Mouse (Mus musculus) embryonic facial prominence, embryonic 12.5 days (tissue): ENCODE data around the gene Rcan2. TPM values are rescaled to one million over a fixed set of nuclear protein-coding genes. Genes with fewer than 3 reads are reported as not detected.

Source experiments
- ATAC-seq: fragments of 200-750 bp; cut with Nextera tagmentation; 2 replicates; pipeline ENCODE4 v1.8.0; 2017; ENCODE audit not compliant: insufficient number of reproducible peaks, insufficient read depth, low FRiP score, low TSS enrichment
- H3K27ac ChIP-seq: fragments of 300-500 bp; sonication (generic); 2 replicates; pipeline ENCODE4 v1.5.1; 2016; ENCODE audit warnings: mild to moderate bottlenecking
- H3K27me3 ChIP-seq: fragments of 300-500 bp; sonication (generic); 2 replicates; pipeline ENCODE4 v1.6.1; 2016; ENCODE audit warnings: mild to moderate bottlenecking, moderate library complexity
- H3K36me3 ChIP-seq: fragments of 300-500 bp; sonication (generic); 2 replicates; pipeline ENCODE4 v1.6.1; 2016; ENCODE audit warnings: mild to moderate bottlenecking
- H3K4me1 ChIP-seq: fragments of 300-500 bp; sonication (generic); 2 replicates; pipeline ENCODE4 v1.6.1; 2016
- H3K4me2 ChIP-seq: fragments of 300-500 bp; sonication (generic); replicated peaks from 2 replicates; pipeline ENCODE4 v1.6.1; 2016; ENCODE audit warnings: mild to moderate bottlenecking, moderate library complexity
- H3K4me3 ChIP-seq: fragments of 300-500 bp; sonication (generic); 2 replicates; pipeline ENCODE4 v1.5.1; 2016; ENCODE audit warnings: mild to moderate bottlenecking
- H3K9ac ChIP-seq: fragments of 300-500 bp; sonication (generic); 2 replicates; pipeline ENCODE4 v1.6.1; 2016; ENCODE audit warnings: mild to moderate bottlenecking, moderate library complexity
- H3K9me3 ChIP-seq: fragments of 300-500 bp; sonication (generic); 2 replicates; pipeline ENCODE4 v1.6.1; 2016; ENCODE audit warnings: mild to moderate bottlenecking, moderate library complexity
- WGBS: fragments of 180-500 bp; shearing (Covaris S2); methylation state at CpG from one replicate; pipeline ENCODE4 v1.1.7; 2016; 5-methylcytosine and 5-hydroxymethylcytosine counted together
- polyA plus RNA-seq: library from polyadenylated mRNA; unstranded; fragments of >200 nt; fragmentation: Nextera tagmentation; extraction: Ambion mirVana; gene quantifications from 2 replicates; pipeline ENCODE4 v1.2.1, GENCODE M21; 2016

Rcan2 gene
- polyA plus RNA-seq, 1 experiment from 2014 or later, result 4.1 TPM

DNA sequence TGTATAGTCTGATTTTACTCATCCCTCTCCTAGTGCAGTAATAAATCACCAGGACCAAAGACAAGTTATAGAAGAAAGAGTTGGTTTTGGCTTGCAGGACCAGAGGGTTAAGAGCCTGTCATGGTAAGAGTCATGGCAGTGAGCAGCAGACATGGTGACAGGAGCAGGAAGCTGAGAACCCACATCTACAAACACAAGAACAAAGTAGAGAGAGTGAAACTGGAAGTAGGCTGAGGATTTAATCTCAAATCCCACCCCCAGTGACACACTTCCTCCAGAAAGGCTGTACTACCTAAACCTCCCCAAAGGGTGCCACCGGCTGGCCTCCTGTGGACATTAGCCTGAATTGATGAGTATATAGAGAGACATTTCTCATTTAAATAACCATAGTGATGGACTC, 259.6 kb downstream of the Rcan2 start:
- Histone ChIP-seq H3K4me1 (no peaks in the 10 kb centered on the region), H3K9me3 (no peaks in the 10 kb centered on the region), H3K36me3 (no peaks in the 10 kb centered on the region), H3K9ac (no peak overlapping the region), H3K27me3 (no peaks in the 10 kb centered on the region), H3K4me3 (no peak overlapping the region), H3K4me2 (no peak overlapping the region), H3K27ac (no peak overlapping the region)
- WGBS, result 79% methylated on average over 1 of the region's 1 CpGs
- no peak for ATAC-seq

DNA sequence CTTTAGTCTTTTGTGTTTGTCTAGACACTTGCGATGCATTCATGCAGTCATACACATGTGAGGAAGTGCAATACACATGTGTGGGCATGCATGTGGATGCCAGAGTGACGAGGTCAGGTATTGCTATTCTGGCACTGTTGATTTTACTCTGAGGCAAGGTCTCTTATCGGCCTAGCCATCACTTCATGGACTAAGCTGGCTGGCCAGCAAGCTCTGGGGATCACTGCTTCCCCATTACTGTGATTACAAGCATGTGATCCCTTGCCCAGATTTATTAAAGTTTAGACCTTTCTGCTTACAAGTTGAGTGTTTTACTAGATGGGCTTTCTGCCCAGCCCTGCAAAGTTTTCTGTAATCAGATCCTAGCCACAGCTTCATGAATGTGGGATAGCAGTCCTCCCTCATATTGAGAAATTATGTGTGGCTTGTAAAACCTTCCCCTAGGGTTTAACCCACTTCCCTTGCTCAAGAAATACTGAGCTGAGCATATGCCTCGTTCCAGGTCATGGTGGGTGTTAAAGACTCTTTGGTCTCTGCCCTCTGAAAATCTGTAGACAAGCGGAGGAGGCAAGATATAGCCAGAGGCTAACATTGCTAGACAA, 260.2 kb downstream of the Rcan2 start:
- H3K4me1 ChIP-seq, result no peaks in the 10 kb centered on the region
- no peaks in the 10 kb centered on the region for H3K27me3 ChIP-seq
- no peak overlapping the region for H3K4me2 ChIP-seq
- H3K9me3 ChIP-seq, result no peaks in the 10 kb centered on the region
- H3K36me3 ChIP-seq, result no peaks in the 10 kb centered on the region
- H3K9ac ChIP-seq, result no peak overlapping the region
- 61% methylated on average over 5 of the region's 5 CpGs for WGBS
- no peak for ATAC-seq
- no peak overlapping the region for H3K4me3 ChIP-seq
- H3K27ac ChIP-seq, result no peak overlapping the region

DNA sequence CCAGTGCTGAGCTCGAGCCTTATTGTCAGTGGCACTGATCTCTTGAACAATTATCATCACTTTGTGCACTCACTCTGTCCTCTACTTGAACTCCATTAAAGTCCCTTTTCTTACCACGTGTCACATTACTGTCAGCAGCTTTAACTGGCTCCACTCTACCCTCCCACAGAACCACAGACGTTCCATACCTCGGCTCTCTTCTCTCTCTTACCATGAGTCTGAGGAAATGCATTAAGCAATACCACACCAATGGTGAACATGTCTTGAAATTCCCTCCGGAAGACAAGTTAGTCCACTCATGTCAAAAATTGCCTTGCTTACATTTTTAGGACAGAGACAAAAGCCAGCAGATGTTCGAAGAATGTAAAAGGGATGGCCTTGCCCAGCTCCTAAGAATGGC, 267.7 kb downstream of the Rcan2 start:
- Histone ChIP-seq H3K9me3 (no peaks in the 10 kb centered on the region), H3K4me1 (no peaks in the 10 kb centered on the region), H3K4me3 (no peak overlapping the region), H3K4me2 (no peak overlapping the region), H3K36me3 (no peaks in the 10 kb centered on the region), H3K27me3 (no peaks in the 10 kb centered on the region), H3K27ac (no peak overlapping the region), H3K9ac (no peak overlapping the region)
- WGBS, result 68% methylated on average over 6 of the region's 6 CpGs
- ATAC-seq, result no peak

DNA sequence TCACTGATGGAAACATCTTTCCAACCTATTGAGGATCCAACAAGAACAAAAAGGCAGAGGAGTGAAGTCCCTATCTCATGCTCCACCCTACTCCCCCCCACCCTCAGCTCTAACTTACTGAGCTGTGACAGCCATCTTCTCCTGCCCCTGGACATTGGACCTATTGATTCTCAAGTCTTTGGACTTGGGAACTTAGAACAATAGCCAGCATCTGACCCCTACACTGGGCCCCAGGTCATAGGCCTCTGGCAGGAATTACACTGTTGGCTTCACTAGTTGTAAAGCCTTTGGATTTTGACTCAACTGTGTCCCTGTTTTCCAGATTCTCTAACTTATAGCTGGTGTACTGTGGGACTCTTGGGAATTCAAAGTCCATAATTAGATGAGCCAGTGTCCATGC, 270.5 kb downstream of the Rcan2 start:
- H3K9ac ChIP-seq, result no peak overlapping the region
- ATAC-seq, result no peak
- no peak overlapping the region for H3K4me3 ChIP-seq
- no peaks in the 10 kb centered on the region for H3K27me3 ChIP-seq
- H3K9me3 ChIP-seq, result no peaks in the 10 kb centered on the region
- H3K4me2 ChIP-seq, result no peak overlapping the region
- no peak overlapping the region for H3K27ac ChIP-seq
- H3K36me3 ChIP-seq, result no peaks in the 10 kb centered on the region
- no peaks in the 10 kb centered on the region for H3K4me1 ChIP-seq

DNA sequence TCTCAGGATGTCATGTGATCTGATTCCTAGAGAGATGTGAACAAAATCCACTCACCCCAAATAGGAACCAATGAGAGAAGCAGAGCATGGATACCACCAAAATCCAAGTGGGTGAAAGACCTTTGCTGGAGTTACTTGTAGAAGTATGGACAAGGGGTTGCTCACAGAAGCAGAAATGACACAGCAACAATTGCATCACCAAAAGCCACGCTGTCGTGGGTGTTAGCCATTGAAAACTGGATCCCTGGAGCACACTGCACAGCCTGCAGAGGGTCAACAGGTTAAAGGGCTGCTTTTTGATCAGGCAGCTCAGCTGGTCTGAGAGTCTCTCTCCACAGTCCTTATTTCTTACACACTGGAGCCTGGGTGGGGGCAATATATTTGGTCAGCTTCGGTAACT, 274.4 kb downstream of the Rcan2 start:
- no peak for ATAC-seq
- Histone ChIP-seq H3K4me1 (no peaks in the 10 kb centered on the region), H3K4me3 (no peak overlapping the region), H3K4me2 (no peak overlapping the region), H3K9ac (no peak overlapping the region), H3K36me3 (no peaks in the 10 kb centered on the region), H3K27me3 (peaks cover 4% of the 10 kb centered on the region; the same call in 1 of the 2 replicates), H3K27ac (no peak overlapping the region), H3K9me3 (no peaks in the 10 kb centered on the region)
- 79% methylated on average over 3 of the region's 3 CpGs for WGBS

DNA sequence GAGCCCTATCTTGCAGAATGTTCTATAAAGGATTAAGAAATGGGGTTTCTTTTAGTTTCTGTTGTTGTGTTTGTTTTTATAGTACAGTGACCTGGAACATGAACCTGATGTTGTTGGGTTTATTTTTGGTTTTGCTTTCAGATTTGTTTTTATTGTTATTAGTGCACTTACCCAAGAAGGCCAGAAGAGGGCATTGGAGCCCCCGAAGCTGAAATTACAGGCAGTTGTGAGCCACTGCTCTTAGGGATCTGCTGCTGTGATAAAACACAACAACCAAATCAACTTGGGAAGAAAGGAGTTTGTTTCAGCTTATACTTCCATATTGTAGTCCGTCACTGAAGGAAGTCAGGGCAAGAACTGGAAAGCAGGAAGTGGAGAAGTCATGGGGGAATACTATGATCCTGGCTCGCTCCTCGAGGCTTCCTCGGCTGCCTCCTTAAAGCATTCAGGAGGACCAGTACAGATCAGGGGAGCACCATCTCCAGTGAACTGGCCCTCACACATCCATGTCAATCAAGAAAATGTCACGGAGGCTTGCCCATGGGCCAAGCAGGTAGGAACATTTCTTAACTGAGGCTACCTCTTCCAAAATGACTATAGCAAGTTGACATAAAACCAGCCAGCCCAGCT, 275.0 kb downstream of the Rcan2 start:
- H3K27ac ChIP-seq, result no peak overlapping the region
- no peaks in the 10 kb centered on the region for H3K9me3 ChIP-seq
- no peaks in the 10 kb centered on the region for H3K4me1 ChIP-seq
- H3K4me2 ChIP-seq, result no peak overlapping the region
- no peak overlapping the region for H3K9ac ChIP-seq
- no peaks in the 10 kb centered on the region for H3K36me3 ChIP-seq
- peaks cover 4% of the 10 kb centered on the region; the same call in 1 of the 2 replicates for H3K27me3 ChIP-seq
- no peak for ATAC-seq
- 55% methylated on average over 6 of the region's 6 CpGs for WGBS
- H3K4me3 ChIP-seq, result no peak overlapping the region

DNA sequence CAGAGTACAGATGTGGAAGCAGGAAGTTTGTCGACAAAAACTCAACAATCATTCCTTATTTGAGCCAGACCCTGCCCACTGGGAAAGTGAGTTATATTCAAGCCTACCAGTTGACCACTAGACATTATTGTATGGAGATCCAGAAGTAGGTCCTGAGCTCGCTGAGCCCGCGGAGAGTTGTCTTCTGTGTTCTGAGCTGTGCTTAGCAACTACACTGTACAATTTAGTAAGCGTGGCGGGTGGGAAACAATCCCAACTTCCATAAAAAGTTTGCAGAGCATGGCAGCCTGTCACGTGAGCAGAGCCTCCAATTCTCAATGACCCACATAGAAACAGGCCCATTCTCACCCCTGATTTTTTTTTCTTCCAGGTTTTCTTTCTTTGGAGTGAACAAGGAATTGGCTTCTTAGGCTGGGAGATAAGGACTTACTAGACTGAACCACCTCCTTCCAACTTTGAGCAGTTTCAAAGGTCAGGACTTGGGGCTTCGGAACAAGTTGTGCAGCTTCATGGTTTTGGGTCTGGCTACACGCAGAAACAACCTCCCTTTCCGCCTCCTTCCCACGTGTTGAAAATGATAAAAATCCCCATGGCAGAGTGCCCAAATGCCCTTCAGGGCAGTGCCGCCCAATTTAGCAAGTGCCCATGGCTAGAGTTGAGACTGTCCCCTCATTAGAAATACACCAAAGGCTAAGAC, 276.1 kb downstream of the Rcan2 start:
- H3K4me3 ChIP-seq, result no peak overlapping the region
- 83% methylated on average over 12 of the region's 12 CpGs for WGBS
- H3K9ac ChIP-seq, result no peak overlapping the region
- H3K9me3 ChIP-seq, result no peaks in the 10 kb centered on the region
- no peak overlapping the region for H3K4me2 ChIP-seq
- no peak for ATAC-seq
- H3K36me3 ChIP-seq, result no peaks in the 10 kb centered on the region
- H3K4me1 ChIP-seq, result no peaks in the 10 kb centered on the region
- peaks cover 4% of the 10 kb centered on the region; the same call in 1 of the 2 replicates for H3K27me3 ChIP-seq
- no peak overlapping the region for H3K27ac ChIP-seq

DNA sequence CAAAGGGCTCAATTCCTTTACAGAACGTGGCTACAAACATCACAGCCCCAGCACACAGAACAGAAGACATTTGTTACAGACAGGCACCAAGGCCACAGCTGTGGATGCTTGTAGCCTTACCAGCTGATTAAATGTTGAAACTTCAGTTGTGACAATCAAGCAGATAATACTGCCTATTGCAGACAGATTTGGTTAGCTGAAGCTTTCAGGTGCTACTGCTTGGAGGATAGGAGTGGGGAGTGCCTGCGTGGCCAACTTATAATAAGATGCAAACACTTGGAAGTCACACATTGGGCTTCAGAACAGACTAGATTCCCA, 276.7 kb downstream of the Rcan2 start:
- Histone ChIP-seq H3K4me1 (no peaks in the 10 kb centered on the region), H3K9ac (no peak overlapping the region), H3K9me3 (no peaks in the 10 kb centered on the region), H3K36me3 (no peaks in the 10 kb centered on the region), H3K27ac (no peak overlapping the region), H3K27me3 (peaks cover 4% of the 10 kb centered on the region; the same call in 1 of the 2 replicates), H3K4me2 (no peak overlapping the region), H3K4me3 (no peak overlapping the region)
- ATAC-seq, result no peak
- 65% methylated on average over 2 of the region's 2 CpGs for WGBS

DNA sequence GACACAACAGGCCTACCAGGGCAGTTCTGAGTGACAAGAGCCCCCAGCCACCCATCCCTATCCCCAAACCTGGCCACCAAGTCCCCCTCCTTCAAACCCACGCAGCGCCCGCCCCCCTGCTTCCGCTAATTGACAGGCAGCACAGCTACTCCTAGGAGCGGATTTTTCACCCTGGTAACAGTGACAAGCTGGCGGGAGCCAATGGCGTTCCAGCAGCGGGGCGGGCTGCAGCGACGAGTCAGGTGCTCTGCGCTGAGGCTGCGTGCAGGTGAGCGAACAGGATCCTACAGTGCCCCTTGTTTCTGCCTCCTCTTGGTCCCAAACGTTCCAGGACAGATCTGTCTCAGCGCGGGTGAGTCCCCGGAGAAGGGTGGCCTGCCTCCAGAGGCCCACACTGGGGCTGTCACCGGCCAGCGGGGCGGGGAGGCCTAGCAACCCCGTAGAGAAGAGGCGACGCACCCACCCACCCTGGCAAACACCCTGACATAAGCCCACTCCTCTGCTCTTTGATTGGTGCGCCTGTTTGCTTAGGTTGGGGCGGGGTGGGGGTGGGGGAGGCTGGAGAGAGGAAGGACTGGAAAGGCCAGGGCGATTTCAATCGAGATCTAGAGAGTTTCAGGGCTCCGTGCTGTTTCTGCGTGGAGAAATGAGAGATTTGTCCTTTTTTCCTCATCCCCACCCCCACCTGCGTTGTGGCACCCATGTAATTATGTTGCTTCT, 277.6 kb downstream of the Rcan2 start, which contains the start of gene Enpp5:
Enpp5 (plus strand) TSS at position 183 of the 720 bp plus-strand sequence.
- under 1% methylated on average over 31 of the region's 31 CpGs for WGBS
- H3K4me3 ChIP-seq, result peak within 1 kb of the TSS; percentile 68
- H3K9me3 ChIP-seq, result no peaks in the 10 kb centered on the region
- no peak within 1 kb of the TSS for H3K27ac ChIP-seq
- H3K9ac ChIP-seq, result peak within 1 kb of the TSS; percentile 58
- H3K4me2 ChIP-seq, result peak within 1 kb of the TSS; percentile 96
- no peaks in the 10 kb centered on the region for H3K36me3 ChIP-seq
- H3K4me1 ChIP-seq, result no peaks in the 10 kb centered on the region
- peak; percentile 92 for ATAC-seq
- peaks cover 4% of the 10 kb centered on the region; the same call in 1 of the 2 replicates for H3K27me3 ChIP-seq

DNA sequence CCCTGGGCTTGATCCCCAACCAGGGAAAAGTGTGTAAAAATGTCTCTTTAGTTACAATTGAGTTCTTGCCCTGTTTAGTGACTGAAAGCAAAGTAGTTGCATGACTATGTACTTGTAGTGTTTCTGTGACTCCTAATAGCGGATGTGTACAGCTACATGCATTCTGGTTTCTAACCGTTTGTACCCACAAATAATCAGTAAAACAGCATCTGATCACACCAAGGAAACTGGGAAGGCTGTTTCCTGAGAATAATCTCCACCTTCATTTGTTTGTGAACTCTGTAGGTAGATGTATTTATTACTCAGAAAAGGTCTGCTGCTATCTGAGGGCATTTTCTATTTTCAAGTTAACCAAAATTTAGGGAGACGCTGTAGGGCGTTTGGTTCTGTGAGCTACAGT, 282.0 kb downstream of the Rcan2 start:
- Histone ChIP-seq H3K9me3 (no peaks in the 10 kb centered on the region), H3K9ac (no peak overlapping the region), H3K4me1 (no peaks in the 10 kb centered on the region), H3K27me3 (no peaks in the 10 kb centered on the region), H3K36me3 (no peaks in the 10 kb centered on the region), H3K4me2 (no peak overlapping the region), H3K4me3 (no peak overlapping the region), H3K27ac (no peak overlapping the region)
- 85% methylated on average over 4 of the region's 4 CpGs for WGBS
- no peak for ATAC-seq

DNA sequence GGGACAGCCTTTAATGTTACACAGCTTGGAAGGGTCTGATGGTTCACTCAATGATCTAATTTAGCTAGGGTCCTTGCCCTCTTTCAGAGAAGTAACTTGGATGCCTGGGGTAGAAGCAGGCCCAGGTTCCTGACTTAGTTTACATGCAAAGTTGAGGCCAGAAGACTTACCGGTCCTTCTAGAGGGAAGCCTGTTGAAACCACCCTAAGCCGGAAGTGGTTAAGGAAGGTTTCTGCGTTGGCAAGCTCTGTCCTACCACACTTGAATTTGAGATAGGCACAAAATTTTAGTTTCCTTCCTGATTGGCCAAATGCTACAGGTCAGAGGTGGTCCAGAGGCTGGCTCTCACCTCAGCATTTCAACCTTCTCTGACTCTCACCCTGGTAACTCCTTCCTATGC, 287.1 kb downstream of the Rcan2 start:
- no peak overlapping the region for H3K27ac ChIP-seq
- no peaks in the 10 kb centered on the region for H3K4me1 ChIP-seq
- no peaks in the 10 kb centered on the region for H3K36me3 ChIP-seq
- no peaks in the 10 kb centered on the region for H3K27me3 ChIP-seq
- no peaks in the 10 kb centered on the region for H3K9me3 ChIP-seq
- no peak overlapping the region for H3K9ac ChIP-seq
- no peak for ATAC-seq
- WGBS, result 90% methylated on average over 3 of the region's 3 CpGs
- no peak overlapping the region for H3K4me3 ChIP-seq
- H3K4me2 ChIP-seq, result no peak overlapping the region
